Mouse (Mus musculus) left cerebral cortex, postnatal 10 days (tissue): ENCODE results near the gene Crygb. TPM values are rescaled to one million over a fixed set of nuclear protein-coding genes. Genes with fewer than 3 reads are reported as not detected.

ENCODE experiments used
- DNase-seq, 2 experiments: peaks; one replicate each; pipeline ENCODE4 v3.0.0; 2021 to 2022; ENCODE audit warnings: low spot score in 2 of 2, mixed read lengths in 1 of 2; ENCODE audit errors: extremely low spot score in 1 of 2
- intact Hi-C: fragments of 180-260 bp; cut with DNase I; formaldehyde crosslinking; loops from one replicate; pipeline ENCODE4 v1.15.1; 2025
- total RNA-seq, 2 experiments: library from RNA; stranded (reverse); gene quantifications; 2 replicates each; pipeline ENCODE4 v1.2.3; 2021

Gene Crygb
- not detected for total RNA-seq

DNA sequence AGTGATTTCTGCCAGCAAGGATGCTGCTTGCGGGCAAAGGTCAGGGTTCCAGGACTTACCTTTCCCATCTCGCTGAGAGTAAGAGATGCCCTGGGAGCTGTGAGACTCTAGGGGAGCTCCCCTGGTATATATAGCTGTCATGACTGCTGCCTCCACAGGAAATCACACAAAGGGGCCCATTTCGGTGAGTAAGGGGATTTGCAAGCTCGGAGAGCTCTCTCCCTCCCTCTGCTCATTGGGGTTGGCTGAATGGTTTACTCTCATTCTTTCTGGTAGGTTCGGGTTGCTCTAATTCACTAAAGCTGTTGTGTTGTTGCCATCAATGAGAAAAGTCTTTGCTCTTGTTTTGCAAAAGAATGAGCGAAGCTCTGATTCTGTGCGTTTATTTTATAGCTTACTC is at the start of gene Crygb:
TSS of gene Crygb (minus strand) at position 101 of the 400 bp plus-strand sequence.
- no peak for DNase-seq
- intact Hi-C loops: no loop called here

DNA sequence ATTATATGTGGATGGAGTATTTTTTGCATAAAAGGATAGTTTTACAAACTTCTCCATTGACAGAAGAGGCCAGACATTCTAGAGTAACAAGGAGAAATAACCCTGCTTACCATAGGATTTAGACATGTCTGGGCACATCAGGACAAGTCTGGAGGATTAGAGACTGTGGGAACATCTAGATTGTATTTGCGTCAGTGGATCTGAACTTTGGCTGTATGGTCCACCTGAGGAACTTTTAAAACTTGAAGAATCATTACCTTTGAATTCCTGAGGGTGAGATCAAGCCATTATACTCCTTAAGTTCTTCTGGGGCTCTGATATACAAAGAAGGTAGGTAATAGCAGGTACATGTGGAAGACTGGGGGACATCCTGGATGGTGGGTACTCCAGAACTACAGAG is 49.6 kb upstream of the Crygb start:
- DNase-seq: no peak
- intact Hi-C loops: no loop called here

DNA sequence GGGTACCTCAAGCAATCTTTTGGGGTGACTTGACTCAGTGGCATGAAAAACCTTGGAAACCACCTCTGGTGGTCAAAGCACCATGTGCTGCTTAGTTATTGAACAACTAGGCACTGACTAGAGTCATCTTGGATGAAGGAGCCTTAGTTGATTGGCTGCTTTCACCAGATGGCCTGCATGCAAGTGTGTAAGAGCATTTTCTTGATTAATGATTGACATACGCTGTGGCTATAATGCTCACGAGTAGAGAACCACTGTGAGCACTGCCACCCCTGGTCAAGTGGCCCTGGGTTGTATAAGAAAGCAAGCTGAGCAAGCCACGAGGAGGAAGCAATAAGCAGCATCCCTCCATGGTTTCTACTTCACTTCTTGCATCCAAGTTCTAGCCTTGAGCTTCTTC is 48.1 kb upstream of the Crygb start:
- DNase-seq: no peak
- intact Hi-C loops: no loop called here

DNA sequence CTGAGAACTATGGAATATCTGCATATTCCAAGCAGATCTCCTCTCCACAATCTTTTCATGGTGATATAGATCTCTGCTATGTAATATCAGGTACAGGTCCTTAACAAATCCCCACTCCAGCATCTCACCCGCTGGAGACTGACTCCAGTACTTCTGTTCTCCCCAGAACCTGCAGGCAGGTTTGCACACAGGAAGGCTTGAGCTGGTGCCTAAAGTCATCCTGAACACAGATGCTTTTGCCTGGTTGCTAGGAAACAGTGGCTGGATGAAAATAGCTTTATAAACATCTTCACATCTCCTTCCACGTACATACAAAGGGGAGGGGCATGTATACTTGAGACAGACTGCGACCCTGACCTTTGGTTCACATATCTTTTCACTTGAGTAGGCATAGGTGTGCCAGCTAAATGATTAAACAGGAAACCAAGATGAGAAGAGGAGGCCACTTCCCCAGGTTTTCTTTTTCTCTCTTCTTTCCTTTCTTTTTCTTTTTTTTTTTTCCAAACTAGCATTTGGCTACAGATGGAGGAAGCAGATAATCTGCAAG is 47.6 kb upstream of the Crygb start:
- intact Hi-C loops: no loop called here
- no peak for DNase-seq

DNA sequence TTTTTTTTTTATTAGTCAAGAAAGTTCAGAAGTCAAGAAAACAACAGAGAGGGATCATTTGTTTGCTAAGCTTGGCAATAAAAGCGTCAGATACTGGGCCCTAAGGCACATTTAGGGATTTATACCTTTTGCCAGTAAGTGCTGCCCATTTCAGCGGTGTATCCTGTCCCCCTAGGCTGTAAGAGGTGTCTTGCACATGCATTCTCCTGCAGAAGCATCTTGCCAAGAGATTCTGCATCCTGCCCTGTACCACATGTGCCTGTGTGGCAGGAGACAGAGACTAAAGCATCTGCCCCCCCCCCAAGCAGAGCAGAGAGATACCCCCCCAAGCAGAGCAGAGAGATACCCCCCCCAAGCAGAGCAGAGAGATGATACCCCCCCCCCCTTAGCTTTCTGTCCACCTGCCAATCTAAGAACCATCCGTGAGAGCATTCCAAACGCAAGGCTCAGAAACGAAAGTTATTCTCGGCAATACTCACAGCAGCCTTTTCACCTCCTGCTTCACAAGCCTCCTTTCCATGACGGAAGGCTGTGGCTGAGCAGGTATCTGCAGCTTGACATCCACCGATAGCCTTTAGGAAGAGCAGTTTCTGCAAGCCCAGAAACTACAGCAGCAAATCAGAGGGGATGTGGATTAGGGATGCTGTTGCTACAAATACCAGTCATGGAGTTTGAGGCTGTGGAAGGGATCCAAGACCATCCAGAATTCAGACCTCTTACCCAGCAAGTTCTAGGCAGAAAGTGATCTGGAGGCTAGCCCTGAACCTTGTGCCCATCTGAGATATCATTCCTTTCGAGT is 40.7 kb upstream of the Crygb start, which contains the start of gene D630023F18Rik:
TSS of gene D630023F18Rik (minus strand) at position 641 of the 799 bp plus-strand sequence.
- peak in 1 of 2 experiments; percentile 12 for DNase-seq
- intact Hi-C loops: no loop called here

DNA sequence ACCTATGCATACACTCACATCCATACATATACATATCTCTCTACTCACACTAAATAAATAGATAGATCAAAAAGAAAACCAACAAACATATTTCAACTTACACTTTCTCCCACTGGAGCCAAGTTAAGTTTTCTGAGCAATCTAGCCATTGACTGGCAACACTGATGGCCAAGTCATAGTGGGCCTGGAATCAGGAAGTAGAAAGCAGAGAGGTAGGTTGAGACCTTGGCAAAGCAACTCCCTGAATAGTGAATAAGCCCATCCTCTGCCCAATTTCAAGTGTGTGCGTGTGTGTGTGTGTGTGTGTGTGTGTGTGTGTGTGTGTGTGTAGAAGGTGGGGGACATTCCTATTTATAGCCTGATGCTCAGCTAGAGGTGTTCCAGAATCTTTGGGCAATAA is 37.4 kb upstream of the Crygb start, which contains the start of gene Gm28845:
TSS of gene Gm28845 (minus strand) at position 121 of the 400 bp plus-strand sequence.
- no peak for DNase-seq
- intact Hi-C loops: no loop called here

DNA sequence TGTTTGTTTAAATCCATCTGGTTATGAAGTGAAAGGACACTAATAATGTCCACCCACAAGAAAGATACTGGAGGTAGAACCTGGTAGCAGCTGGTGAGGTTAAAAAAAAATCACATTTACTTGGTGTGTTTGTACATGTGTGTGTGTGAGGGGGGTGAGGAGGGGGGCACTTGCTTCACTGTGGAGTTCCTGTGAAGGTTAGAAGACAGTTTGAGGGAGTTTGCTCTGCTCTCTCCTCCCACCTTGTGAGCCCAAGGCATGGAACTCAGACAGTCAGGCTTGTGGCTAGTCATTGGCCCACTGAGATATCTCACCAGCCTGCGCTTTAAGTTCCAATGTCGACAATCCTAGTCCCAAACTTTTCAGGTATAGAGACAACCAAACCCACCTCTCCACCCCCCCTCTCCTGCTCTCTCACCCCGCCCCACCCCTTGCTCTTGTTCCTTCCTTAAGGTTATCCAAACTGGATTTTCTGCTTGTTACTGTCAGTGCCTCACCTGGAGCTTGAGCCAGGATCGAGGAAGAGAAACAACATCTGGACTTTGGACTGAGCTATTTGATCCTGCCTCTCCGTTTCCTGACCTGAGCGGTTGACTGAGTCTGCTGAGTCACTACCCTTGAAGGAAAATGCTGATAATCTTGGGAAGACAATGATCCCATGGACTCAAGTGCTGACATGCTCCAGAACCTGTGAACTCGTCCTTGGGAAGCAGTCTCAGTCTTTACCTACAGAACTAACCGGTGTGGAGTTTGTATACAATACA is 36.2 kb upstream of the Crygb start:
- no peak for DNase-seq
- intact Hi-C loops: no loop called here

DNA sequence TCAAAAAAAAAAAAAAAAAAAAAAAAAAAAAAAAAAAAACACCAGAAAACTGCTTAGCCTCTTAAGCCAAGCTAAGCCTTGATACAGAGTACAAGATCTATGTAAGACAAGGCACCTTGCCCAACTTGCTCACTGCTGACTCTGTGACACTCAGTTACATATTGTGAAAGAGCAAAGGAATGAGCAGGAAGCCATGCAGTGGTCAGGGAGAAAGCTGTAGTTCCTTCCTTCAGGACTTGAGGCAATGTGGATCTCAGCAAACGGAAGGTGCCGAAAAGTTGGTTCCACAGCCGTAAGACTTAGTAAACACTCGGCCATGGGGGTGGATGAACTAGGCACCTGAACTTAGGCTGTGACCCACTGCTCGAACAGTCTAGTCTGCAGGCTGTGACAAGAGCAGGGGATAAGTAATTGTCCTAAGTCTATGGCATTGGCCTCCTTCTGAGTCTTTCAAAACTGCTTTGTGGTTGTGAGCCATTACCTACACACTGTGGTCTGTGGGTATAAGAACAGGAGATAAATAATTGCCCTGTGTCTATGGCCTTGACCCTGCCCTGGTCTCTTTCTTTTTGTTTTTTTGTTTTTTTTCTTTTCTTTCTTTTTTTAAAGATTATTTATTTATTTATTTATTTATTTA is 31.6 kb upstream of the Crygb start:
- intact Hi-C loops: loop anchor here (2.0 kb wide), 1 partner anchor 65 kb away; no protein-coding TSS in a partner anchor
- no peak for DNase-seq

DNA sequence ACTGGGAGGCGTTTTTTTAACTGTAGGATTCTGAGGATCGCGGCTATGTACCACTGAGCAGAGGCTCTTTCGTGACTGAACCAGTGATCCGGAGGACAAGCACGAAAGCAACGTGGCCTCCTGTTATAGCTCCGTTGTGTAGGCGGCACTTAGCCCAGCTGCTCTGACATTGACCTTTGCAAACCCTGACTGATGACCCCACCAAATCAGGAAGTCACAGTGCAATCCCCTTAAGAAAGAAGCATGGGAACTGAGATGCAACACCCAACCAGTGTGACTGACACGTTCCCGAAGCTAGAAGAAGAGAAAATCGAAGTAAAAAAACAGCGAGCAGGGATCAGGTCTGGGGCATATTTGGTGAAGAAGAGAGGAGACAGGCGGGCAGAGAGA is 30.7 kb upstream of the Crygb start:
- intact Hi-C loops: loop anchor here (2.0 kb wide), 1 partner anchor 66 kb away; no protein-coding TSS in a partner anchor
- DNase-seq: no peak

DNA sequence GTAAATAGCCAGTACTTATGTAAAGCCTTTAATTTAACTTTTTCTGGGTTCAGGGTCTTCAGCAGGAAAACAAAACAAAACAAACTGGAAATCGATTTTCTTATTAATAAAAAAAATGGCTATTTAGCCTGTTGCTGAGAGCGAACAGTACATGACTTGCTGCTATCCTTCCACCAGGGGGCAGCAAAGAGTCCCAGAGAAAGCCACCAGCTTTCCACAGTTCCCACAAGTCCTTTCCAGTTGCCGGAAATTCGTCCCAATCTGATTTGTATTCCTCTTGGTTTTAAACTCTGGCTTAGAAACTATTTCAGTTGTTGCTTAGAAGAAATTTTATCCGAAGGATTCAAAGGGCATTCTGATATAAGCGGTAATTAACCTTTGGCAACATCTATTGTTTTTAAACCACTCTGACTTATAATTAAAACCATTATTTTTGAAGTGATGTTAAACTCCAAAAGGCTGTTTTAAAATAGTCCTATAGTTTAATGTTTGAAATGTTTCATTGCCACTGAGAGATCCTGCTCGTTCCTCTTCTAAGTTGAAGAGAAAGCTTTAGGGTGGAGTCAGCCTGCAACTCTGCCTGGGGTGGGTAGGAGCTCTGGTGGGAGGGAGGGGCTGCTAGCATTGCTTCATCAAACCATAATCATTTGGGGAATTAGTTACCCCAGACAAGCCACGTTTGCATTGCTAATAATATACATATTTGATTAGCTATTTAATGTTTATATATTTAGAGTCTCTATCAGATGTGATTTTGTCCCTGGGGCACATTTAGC is 30.1 kb upstream of the Crygb start:
- DNase-seq: peak; percentile 74 to 75
- intact Hi-C loops: loop anchor here (2.0 kb wide), 1 partner anchor 67 kb away; no protein-coding TSS in a partner anchor

DNA sequence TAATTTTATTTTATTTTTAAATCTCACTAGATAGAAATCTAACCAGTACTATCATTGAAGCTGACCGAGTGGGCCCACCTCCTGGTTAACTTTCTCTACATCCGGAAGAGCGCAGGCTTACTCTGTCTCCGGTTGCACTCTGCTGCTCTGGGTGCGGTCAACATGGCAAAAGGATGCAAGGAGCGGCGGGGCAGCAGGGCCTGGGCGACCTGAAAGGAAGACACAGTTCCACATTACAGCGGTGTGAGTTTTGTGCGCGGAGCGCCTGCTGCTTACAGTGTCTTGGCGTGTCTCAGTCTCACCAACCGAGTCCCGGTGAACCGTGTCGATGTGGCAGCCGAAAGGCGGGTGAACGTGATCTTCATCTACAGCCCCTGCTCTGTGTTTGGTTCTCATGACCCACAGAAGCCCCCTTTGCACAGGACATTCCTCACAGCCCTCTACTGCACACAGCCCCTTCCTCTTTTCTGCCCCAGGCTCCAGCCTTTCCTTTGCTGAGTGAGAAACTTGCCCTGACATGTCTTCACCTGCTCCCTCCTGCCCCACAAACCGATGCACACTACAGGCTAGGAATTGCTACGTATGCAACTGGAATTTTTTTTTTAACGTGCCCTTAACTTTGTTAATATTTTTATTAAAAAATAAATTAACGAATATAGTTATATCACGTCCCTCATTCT is 27.8 kb upstream of the Crygb start:
- intact Hi-C loops: no loop called here
- no peak for DNase-seq

DNA sequence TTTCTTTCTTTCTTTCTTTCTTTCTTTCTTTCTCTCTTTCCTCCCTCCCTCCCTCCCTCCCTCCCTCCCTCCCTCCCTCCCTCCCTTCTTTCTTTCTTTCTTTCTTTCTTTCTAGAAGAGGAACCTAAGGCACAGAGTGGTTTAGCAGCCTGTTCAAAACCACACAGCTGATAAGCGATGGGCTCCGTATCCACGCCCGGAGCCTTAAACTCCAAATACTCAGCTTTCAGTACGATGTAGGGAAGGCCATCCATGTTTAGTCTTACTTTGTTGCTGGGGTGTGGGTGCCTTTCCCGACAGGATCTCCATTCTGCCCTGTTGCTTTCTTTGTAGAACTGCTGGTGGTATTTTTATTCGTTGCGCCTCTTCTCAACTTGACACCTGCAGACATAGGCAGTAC is 27.1 kb upstream of the Crygb start:
- intact Hi-C loops: no loop called here
- no peak for DNase-seq

DNA sequence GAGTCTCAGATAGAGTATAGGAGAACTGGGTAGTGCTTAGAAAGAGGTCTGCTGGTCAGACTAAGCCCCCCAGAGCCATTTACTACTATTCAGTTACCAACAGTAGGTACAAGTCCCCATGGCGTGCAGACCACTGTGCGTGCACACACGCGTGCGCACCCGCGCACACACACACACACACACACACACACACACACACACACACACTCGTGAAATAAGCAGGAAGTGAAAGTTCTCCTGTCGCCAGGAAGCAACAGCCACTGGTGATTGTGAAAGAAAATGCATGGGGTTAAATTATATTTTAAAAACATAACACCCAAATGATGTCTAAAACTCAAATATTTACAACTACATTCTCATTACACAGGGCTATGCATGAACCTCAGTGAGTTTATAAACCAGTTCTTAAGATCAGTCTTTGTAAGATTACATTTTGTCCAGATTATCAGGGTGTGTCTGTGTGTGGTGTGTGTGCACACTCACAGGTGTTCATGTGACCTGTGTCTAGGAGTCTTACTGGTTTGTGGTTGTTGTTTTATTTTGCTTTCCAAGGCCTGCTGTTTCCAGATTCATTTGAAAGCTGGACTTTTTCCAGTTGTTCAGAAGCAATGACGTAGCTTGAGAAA is 25.7 kb upstream of the Crygb start:
- intact Hi-C loops: no loop called here
- no peak for DNase-seq

DNA sequence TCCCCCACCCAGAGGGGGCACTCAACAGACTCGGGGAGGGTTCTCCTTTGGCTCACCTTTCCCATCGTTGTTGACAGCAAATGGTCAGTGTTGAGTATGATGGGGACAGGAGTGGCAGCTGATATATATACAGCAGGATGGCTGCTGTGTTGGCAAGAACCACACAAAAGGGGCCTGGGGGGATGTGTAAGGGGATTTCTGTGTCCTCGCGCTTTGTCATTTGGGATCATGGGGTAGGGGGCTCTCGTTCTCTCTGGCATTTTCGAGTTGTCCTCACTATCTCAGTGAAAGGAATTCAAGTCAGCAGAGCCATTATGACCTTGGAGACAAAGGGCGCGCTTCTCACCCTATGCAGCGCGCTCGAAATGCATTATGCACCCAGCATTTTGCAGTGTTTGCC is 21.2 kb upstream of the Crygb start, which contains the start of gene Cryga:
TSS of gene Cryga (minus strand) at position 101 of the 400 bp plus-strand sequence.
- intact Hi-C loops: no loop called here
- no peak for DNase-seq

DNA sequence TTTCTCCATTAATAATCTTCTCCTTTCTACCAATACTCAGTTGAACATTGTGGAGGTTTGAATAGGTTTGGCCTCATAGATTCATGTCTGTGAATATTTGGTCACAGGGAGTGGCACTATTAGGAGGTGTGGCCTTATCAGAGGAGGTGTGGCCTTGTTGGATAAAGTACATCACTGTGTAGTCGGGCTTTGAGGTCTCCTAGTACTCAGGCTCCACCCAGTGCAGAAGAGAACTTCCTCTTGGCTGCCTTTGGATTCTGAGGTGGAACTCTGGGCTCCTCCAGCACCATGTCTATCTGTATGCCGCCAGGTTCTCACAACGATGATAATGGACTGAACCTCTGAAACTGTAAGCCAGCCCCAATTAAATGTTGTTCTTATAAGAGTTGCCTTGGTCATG is 14.9 kb upstream of the Crygb start:
- intact Hi-C loops: no loop called here
- DNase-seq: no peak

DNA sequence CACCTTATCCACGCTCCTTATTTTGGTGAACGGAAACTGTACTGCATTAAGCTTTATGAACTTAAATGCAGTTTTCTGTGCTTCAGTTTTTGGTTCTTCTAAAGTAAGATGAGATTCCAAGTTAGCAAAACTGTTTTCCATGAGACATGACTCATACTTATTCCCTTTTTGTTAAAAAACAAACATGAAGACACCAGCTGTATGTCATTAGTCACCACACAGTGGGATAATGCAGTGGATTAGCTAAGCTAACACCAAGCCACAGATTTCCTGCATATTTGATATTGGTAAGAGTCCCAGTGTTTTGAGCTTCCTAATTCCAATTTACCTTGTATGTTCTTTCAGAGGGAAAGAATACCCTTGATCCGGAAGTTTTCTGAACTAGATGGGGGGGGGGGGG is 9.5 kb upstream of the Crygb start:
- intact Hi-C loops: no loop called here
- DNase-seq: no peak

DNA sequence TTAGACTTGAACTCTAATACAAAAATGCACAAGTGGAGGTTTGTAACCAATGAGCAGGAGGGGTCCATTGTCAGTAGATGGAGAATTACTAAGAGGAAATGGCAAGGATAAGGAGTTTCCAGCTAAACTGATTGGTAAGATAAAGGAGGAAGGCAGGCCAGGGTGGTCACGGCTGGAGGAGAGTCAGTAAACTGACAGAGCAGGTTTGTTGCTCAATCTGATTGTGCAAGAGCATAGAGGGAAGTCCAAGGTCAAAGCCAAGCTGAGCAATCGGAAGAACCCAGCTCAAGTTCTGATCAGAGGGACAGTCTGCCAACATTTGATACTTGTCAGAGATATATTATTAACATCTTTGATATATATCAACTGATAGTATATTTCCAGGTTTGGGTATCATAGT is 8.3 kb upstream of the Crygb start:
- intact Hi-C loops: no loop called here
- DNase-seq: no peak
